Mouse (Mus musculus): ENCODE results near the gene Stradb.

The Stradb gene

GRCm38 (mm10) chr1:58995313-58995712, 22.0 kb downstream of the Stradb start:
- no peak for TF ChIP-seq GATA4 (IDR thresholded peaks at IDR 0.05; ENCODE audit: insufficient replicate concordance, low read length)

- no peak for TF ChIP-seq GATA4 (IDR thresholded peaks at IDR 0.05; ENCODE audit: insufficient replicate concordance, low read length)
Measured at GRCm38 (mm10) chr1:59009250-59009649, 35.9 kb downstream of the Stradb start.

DNA sequence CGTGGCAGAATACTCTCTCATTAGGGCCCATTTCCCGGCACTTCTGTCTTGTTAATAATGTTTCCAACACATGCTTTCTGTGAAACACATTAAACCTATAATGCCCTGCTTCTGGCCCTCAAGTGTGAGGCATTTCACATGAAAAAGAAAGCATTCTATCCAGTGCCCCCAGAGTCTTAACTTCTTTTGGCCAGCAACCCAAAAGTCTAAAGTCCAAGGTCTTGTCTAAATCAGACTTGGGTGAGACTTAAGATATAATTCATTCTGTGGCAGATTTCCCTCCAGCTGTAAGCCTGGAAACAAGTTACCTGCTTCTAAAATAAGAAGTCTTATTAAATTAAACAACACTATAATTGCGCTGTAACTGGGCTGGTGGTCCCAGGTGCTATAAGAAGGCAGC, 48.2 kb downstream of the Stradb start:
- TF ChIP-seq GATA4 (IDR thresholded peaks at IDR 0.05; ENCODE audit: insufficient replicate concordance, low read length), result no peak

GRCm38 (mm10) chr1:59037723-59038122, 64.4 kb downstream of the Stradb start:
- TF ChIP-seq GATA4 (IDR thresholded peaks at IDR 0.05; ENCODE audit: insufficient replicate concordance, low read length), result no peak

Measured in liver, adult (tissue).